Mouse (Mus musculus) limb, embryonic 13.5 days (tissue): ENCODE measurements at regions not wholly inside any gene's neighbourhood (a gene's known extent, or its start where the extent isn't known, plus 50 kb on each side); places are given as distances from the start of the nearest gene placed in this dataset.

Experiments used
- ATAC-seq: fragments of 200-750 bp; cut with Nextera tagmentation; 2 replicates; pipeline ENCODE4 v1.8.0; 2017; ENCODE audit warnings: low read depth, moderate number of reproducible peaks, moderate TSS enrichment; ENCODE audit not compliant: low FRiP score
- H3K27ac ChIP-seq: fragments of 300-500 bp; sonication (generic); 2 replicates; pipeline ENCODE4 v1.5.1; 2015; ENCODE audit warnings: inconsistent platforms, mild to moderate bottlenecking, moderate library complexity
- H3K27me3 ChIP-seq: fragments of 300-500 bp; sonication (generic); 2 replicates; pipeline ENCODE4 v1.6.1; 2015; ENCODE audit warnings: mild to moderate bottlenecking, inconsistent platforms
- H3K36me3 ChIP-seq: fragments of 300-500 bp; sonication (generic); 2 replicates; pipeline ENCODE4 v1.6.1; 2015; ENCODE audit warnings: inconsistent platforms, mild to moderate bottlenecking, moderate library complexity
- H3K4me1 ChIP-seq: fragments of 300-500 bp; sonication (generic); 2 replicates; pipeline ENCODE4 v1.6.1; 2015; ENCODE audit warnings: inconsistent platforms
- H3K4me2 ChIP-seq: fragments of 300-500 bp; sonication (generic); replicated peaks from 2 replicates; pipeline ENCODE4 v1.6.1; 2015; ENCODE audit warnings: inconsistent platforms, mild to moderate bottlenecking, moderate library complexity
- H3K4me3 ChIP-seq: fragments of 300-500 bp; sonication (generic); 2 replicates; pipeline ENCODE4 v1.5.1; 2015; ENCODE audit warnings: moderate library complexity, mild to moderate bottlenecking, inconsistent platforms
- H3K9ac ChIP-seq: fragments of 300-500 bp; sonication (generic); 2 replicates; pipeline ENCODE4 v1.6.1; 2015; ENCODE audit warnings: mild to moderate bottlenecking, inconsistent platforms
- H3K9me3 ChIP-seq: fragments of 300-500 bp; sonication (generic); 2 replicates; pipeline ENCODE4 v1.6.1; 2016; ENCODE audit warnings: inconsistent platforms
- WGBS: fragments of 180-500 bp; shearing (Covaris S2); methylation state at CpG from one replicate; pipeline ENCODE4 v1.1.7; 2015; 5-methylcytosine and 5-hydroxymethylcytosine counted together

GRCm38 (mm10) chr9:5752686-5753301 is 407.6 kb downstream of the Casp12 start:
- no peaks in the 10 kb centered on the region for H3K36me3 ChIP-seq
- no peak overlapping the region for H3K9ac ChIP-seq
- no peak overlapping the region for H3K4me3 ChIP-seq
- H3K9me3 ChIP-seq = no peaks in the 10 kb centered on the region
- ATAC-seq = no peak
- no peaks in the 10 kb centered on the region for H3K4me1 ChIP-seq
- no peak overlapping the region for H3K27ac ChIP-seq
- H3K27me3 ChIP-seq = no peaks in the 10 kb centered on the region
- no peak overlapping the region for H3K4me2 ChIP-seq

DNA sequence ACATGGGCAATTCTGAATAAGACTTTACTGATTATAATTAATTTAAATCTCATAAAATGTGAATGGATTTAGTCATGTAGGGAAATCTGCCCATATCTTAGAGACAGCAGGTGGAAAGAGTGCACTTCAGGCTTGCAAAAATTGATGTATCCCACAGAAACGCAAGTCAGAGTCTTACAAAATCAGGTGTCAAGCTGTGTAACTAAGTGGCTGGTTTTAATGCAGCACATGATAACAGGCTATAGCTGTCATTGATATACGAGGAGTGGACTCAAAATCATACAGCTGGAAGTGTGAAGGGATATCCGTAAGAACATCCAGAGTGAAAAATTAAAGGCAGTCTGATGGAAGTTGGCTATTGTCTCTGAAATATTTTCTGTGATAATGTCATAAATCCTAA is 408.6 kb downstream of the Casp12 start:
- no peaks in the 10 kb centered on the region for H3K27me3 ChIP-seq
- no peaks in the 10 kb centered on the region for H3K4me1 ChIP-seq
- no peak for ATAC-seq
- H3K36me3 ChIP-seq = no peaks in the 10 kb centered on the region
- no peak overlapping the region for H3K4me3 ChIP-seq
- H3K9ac ChIP-seq = no peak overlapping the region
- H3K27ac ChIP-seq = no peak overlapping the region
- WGBS = 75% methylated on average over 3 of the region's 3 CpGs
- no peak overlapping the region for H3K4me2 ChIP-seq
- H3K9me3 ChIP-seq = no peaks in the 10 kb centered on the region

DNA sequence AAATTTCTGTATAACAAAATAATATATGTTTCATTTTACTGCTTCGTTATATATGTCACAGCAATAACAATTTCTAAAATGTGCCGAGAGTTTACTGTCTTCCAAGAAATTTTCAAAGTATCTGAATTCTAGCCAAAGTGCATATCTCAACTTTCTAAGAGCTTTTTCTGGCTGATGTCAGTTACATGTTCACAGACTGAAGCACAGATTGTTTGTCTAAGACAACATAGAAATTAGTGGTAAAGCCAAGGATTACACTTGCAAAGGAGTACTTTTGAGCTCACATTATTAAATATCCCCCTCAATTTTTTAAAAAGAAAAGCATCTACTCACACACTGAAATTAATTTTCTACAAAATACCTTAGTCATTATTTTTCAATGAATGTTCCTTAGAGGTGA is 407.2 kb upstream of the Pdgfd start:
- Histone ChIP-seq H3K27ac (no peak overlapping the region), H3K36me3 (no peaks in the 10 kb centered on the region), H3K4me1 (no peaks in the 10 kb centered on the region), H3K27me3 (no peaks in the 10 kb centered on the region), H3K4me3 (no peak overlapping the region), H3K4me2 (no peak overlapping the region), H3K9me3 (no peaks in the 10 kb centered on the region), H3K9ac (no peak overlapping the region)
- no peak for ATAC-seq
- WGBS = 90% methylated on average over 2 of the region's 2 CpGs

DNA sequence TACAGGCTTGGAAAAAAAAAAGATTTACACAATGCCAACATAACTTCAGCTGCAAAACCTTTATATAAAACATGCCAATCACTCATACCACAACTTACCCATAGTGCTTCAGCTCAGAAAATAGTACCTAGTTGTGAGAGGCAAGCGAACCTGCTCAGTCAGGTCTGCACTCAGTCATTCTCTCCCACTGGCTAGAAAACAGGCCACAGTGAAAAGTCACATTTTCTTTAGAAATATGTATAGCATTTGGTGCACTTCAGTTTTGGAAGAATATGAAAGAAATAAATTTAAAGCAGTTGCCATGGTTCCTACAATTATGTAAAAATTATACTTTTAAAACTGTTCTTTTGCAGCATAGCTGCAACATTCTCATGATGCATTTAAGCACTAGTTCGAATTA is 398.5 kb upstream of the Pdgfd start:
- no peaks in the 10 kb centered on the region for H3K9me3 ChIP-seq
- no peak overlapping the region for H3K27ac ChIP-seq
- H3K4me1 ChIP-seq = no peaks in the 10 kb centered on the region
- no peaks in the 10 kb centered on the region for H3K27me3 ChIP-seq
- no peak overlapping the region for H3K9ac ChIP-seq
- 80% methylated on average over 2 of the region's 2 CpGs for WGBS
- H3K36me3 ChIP-seq = no peaks in the 10 kb centered on the region
- no peak overlapping the region for H3K4me2 ChIP-seq
- ATAC-seq = no peak
- H3K4me3 ChIP-seq = no peak overlapping the region

GRCm38 (mm10) chr9:5771158-5771557 is 397.2 kb upstream of the Pdgfd start:
- H3K27me3 ChIP-seq = no peaks in the 10 kb centered on the region
- H3K27ac ChIP-seq = no peak overlapping the region
- no peaks in the 10 kb centered on the region for H3K36me3 ChIP-seq
- no peak overlapping the region for H3K9ac ChIP-seq
- no peak overlapping the region for H3K4me3 ChIP-seq
- H3K4me1 ChIP-seq = no peaks in the 10 kb centered on the region
- no peak for ATAC-seq
- H3K9me3 ChIP-seq = no peaks in the 10 kb centered on the region
- H3K4me2 ChIP-seq = no peak overlapping the region
